Mouse (Mus musculus) stomach, postnatal 0 days (tissue): ENCODE measurements around the gene Trim10.

Experiments
- CTCF ChIP-seq: IDR thresholded peaks from 2 replicates; pipeline ENCODE4 v1.5.1; 2016; ENCODE audit warnings: antibody characterized with exemption, low read depth, mild to moderate bottlenecking, moderate library complexity
- EP300 ChIP-seq: optimal IDR thresholded peaks from 2 replicates; pipeline ENCODE3; 2016; ENCODE audit warnings: antibody characterized with exemption

- TF ChIP-seq CTCF (no peak), EP300 (no peak)
These were observed 28.4 kb upstream of the Trim10 start for GRCm38 (mm10) chr17:36840961-36841445.
